In genomic region chr4:45097198-45097872, GRCm38 (mm10) we compare ENCODE assay signal across 8 mouse cellular contexts. TPM values are rescaled to one million over a fixed set of nuclear protein-coding genes. Genes with fewer than 3 reads are reported as not detected.
DNase-seq lines count a peak whose midpoint lies in the region; ATAC-seq and TF ChIP-seq lines count a peak whose summit lies in the region.
"Had no signal": no experiment of that assay in that cellular context is flagged by ENCODE, and none has a peak within 500 bp of the region (broad histone marks: within the 10 kb centered on the region; RNA-seq: fewer than 3 reads in every experiment).

No protein-coding gene starts in this region.

- H3K9ac ChIP-seq in lung, postnatal 0 days (replicated peaks; ENCODE audit: low read depth), result no peak overlapping the region
- H3K9ac ChIP-seq: liver, embryonic 15.5 days had no signal

- no peaks in the 10 kb centered on the region for H3K36me3 ChIP-seq in lung, postnatal 0 days (ENCODE audit: insufficient read depth, low read length)

- TF ChIP-seq EP300 in lung, postnatal 0 days (IDR thresholded peaks at IDR 0.05), result no peak

- ATAC-seq in lung, postnatal 0 days, result no peak

- H3K4me1 ChIP-seq in lung, postnatal 0 days (ENCODE audit: insufficient read depth, low read depth, low read length), result no peaks in the 10 kb centered on the region

- no peak overlapping the region for H3K4me2 ChIP-seq in lung, postnatal 0 days (replicated peaks; ENCODE audit: low read depth, low read length)
- H3K4me2 ChIP-seq: liver, embryonic 15.5 days had no signal

- 25% methylated on average over 7 of the region's 7 CpGs for WGBS in lung, postnatal 0 days

- DNase-seq in CD8-positive naive resting alpha-beta T cell, adult 2 months (ENCODE audit: low read depth in 2 of 2, low spot score in 2 of 2), result peak; percentile 47 to 62
- peak; percentile 86 for DNase-seq in NIH3T3 (ENCODE audit: low read depth)
- peak; percentile 81 to 85 for DNase-seq in cerebellum, postnatal 14 days
- DNase-seq in gastrocnemius, adult 8-10 months (ENCODE audit: low spot score in 2 of 2), result peak; percentile 24 to 32
- DNase-seq in kidney, postnatal 4 days, result peak; percentile 81 to 83
- peak; percentile 72 for DNase-seq in lung, postnatal 0 days (ENCODE audit: low spot score)
- peak; percentile 77 for DNase-seq in right cerebral cortex, postnatal 14 days

- H3K9me3 ChIP-seq in lung, postnatal 0 days (ENCODE audit: low read length), result no peaks in the 10 kb centered on the region
- H3K9me3 ChIP-seq: liver, embryonic 15.5 days had no signal

- no peak overlapping the region for H3K27ac ChIP-seq in lung, postnatal 0 days (ENCODE audit: low read length)
- H3K27ac ChIP-seq: liver, embryonic 15.5 days had no signal

- peak; percentile 93 for TF ChIP-seq CTCF in lung, postnatal 0 days (IDR thresholded peaks at IDR 0.05)

- no peaks in the 10 kb centered on the region for H3K27me3 ChIP-seq in lung, postnatal 0 days (replicated peaks; ENCODE audit: insufficient read depth, low read length)
- H3K27me3 ChIP-seq: liver, embryonic 15.5 days had no signal

- H3K4me3 ChIP-seq in lung, postnatal 0 days (ENCODE audit: low read depth, low read length), result no peak overlapping the region
- H3K4me3 ChIP-seq: liver, embryonic 15.5 days had no signal

RNA-seq across cellular contexts. Expression of gene Tomm5, which starts 10.6 kb away (rescaled TPM):
- 10 to 100 TPM; 67.7 to 76.8 (median 68.6) TPM for total RNA-seq in gastrocnemius, adult 8-10 months (2022)
- polyA plus RNA-seq in lung, postnatal 0 days (2015; fragmentation: Nextera tagmentation; extraction: Ambion mirVana), result 144 and 151 TPM in 2 replicates

RNA-seq across cellular contexts. Expression of gene Fbxo10, which starts 12.9 kb away (rescaled TPM):
- total RNA-seq in gastrocnemius, adult 8-10 months (2022), result 1 to 10 TPM; 1.4 to 2.6 (median 1.9) TPM
- polyA plus RNA-seq in lung, postnatal 0 days (2015; fragmentation: Nextera tagmentation; extraction: Ambion mirVana), result 5.9 and 6.3 TPM in 2 replicates

Comparison
In these comparisons a context has a peak if more than half of its experiments do, and no peak if none do; other contexts are left out.
1. DNase-seq: peak in every context shown above with its lines; median percentile 86 in NIH3T3; 83 in cerebellum, postnatal 14 days; 82 in kidney, postnatal 4 days; 77 in right cerebral cortex, postnatal 14 days; 72 in lung, postnatal 0 days; 54 in CD8-positive naive resting alpha-beta T cell, adult 2 months; 28 in gastrocnemius, adult 8-10 months.